Mouse (Mus musculus) bone marrow macrophage, adult 2 months (primary cell): ENCODE results near the gene Immt.

ENCODE experiments used
- CTCF ChIP-seq: IDR thresholded peaks from 2 replicates; pipeline ENCODE4 v1.5.1; 2012; ENCODE audit warnings: low read depth, mild to moderate bottlenecking, low read length, moderate library complexity
- POLR2A ChIP-seq: IDR thresholded peaks from 2 replicates; pipeline ENCODE4 v1.6.1; 2012; ENCODE audit warnings: mild to moderate bottlenecking, low read depth, low read length, borderline replicate concordance

- TF ChIP-seq POLR2A (no peak), CTCF (no peak)
Observed at GRCm38 (mm10) chr6:71819764-71820292, 11.3 kb upstream of the Immt start.
